Mouse (Mus musculus): Measurements from ENCODE around the gene Cdh22.

Gene Cdh22

DNA sequence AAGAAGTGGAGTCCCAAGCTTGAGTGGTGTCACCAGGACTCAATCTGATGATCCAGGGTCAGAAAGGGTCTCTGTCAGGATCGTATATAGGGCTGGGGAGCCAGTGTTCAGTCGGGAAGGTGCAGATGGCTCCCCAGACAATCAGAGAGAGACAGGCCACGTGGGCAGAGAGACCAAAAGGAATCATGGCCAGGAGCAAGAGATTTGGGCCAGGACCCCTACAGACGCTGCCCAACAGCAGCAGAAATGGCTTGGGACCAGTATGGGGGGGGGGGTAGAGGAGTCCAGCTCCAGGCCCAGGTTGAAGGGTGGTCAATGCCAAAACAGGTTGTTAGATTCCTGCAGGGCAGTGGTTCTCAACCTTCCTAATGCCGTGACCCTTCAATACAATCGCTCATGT is 29.2 kb downstream of the Cdh22 start:
- DNase-seq = peak in 1 of 2 experiments; percentile 47

DNA sequence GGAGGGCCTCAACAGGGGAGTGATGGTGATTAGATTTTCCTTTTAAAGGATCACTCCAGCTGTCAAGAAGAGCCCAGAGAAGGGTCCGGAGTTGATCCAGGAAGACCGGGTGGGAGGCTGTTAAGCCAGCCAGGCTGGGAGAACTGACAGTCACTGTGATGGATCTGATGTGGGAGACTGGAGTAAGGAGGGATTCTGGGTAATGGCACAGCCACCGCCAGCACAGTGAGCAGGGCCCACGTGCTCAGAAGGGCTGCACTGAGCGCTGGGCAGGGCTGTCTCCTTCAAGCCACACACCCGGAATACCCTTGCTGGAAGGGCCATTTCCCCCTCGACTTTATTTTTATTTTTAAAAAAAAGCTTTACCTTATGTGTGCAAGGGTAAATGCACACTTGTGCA is 29.7 kb downstream of the Cdh22 start:
- DNase-seq = no peak

- DNase-seq = peak; percentile 69 to 74
Measured at GRCm38 (mm10) chr2:165201761-165202751, 32.6 kb downstream of the Cdh22 start.

GRCm38 (mm10) chr2:165197546-165197945 is 37.1 kb downstream of the Cdh22 start:
- DNase-seq = peak in 1 of 2 experiments; percentile 27

GRCm38 (mm10) chr2:165195411-165196182 is 39.1 kb downstream of the Cdh22 start:
- DNase-seq = no peak

GRCm38 (mm10) chr2:165191483-165191882 is 43.2 kb downstream of the Cdh22 start:
- DNase-seq = no peak

- no peak for DNase-seq
Measured at GRCm38 (mm10) chr2:165189546-165189945, 45.1 kb downstream of the Cdh22 start.

- DNase-seq = no peak
Measured at GRCm38 (mm10) chr2:165187648-165188380, 46.8 kb downstream of the Cdh22 start.

DNA sequence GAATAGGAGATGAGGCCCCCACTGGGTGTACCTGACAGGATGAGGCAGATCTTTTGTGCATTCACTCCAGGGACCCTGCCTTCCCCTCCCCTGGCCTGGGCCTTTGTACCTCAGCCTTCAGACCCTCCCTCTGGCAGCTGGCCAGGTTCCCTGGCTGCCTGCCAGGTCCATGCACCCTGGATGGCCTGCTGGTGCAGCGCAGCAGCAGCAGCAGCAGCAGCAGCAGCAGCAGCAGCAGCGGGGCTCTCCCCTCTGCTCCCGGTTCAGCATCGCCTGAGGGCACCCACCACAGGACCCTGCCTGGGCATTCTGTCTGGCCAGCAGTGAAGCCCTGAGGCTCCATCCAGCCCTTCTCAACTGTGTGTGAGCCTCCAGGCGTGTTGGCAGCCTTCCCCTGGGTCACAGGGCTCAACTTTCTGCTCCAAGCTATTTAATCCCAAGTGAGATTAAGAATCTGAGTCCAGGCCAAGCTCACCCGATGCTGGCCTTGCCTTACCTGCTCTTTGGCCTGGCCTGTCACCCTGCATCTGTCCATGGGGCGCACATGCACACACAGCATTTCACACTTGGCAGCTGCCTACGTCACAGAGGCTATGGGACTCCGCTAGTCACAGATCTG is 50.5 kb downstream of the Cdh22 start:
- DNase-seq = peak in 1 of 2 experiments; percentile 56

DNA sequence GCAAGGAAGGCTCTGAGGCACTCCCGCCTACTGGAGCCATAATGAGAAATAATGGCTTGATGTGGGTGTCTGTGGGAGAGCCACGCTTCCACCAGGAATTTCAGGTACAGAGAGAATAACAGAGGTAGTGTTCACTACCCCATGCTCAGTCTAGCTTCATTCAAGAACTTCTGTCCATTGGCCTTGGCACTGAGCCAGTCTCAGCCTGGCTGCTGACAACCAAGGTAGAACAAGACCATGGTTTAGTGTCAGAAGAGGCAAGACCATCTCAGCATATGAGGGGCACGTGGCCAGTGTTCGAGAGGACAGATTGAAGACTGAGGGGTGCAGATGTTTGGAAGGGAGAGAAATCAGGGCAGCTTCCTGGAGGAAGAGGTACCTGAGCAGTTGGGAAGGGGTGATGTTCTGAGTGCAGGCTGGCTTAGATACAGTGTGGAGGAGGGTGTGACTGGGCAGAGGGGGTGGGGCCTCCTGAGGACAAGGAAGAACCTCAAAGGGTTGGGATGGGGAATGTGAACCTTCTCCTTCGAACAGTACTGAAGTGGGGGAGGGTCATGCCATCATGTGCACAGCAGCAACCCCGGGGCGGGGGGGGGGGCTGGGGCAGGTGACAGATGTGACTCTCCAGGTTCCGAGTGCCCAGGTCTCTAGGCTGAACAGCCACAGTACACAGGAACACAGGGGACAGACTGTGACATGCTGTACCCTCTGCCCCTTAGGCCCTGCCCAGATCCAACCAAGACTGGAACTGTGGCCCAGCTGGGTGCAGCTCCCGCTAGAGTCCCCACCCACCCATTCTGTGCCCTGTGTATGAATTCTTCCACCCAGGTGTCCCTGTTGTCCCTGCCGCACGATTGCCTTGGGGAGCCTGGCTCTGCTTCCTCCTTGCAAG is 52.3 kb downstream of the Cdh22 start:
- DNase-seq = peak in 1 of 2 experiments; percentile 67

GRCm38 (mm10) chr2:165179231-165179630 is 55.4 kb downstream of the Cdh22 start:
- DNase-seq = peak; percentile 45 to 62

DNA sequence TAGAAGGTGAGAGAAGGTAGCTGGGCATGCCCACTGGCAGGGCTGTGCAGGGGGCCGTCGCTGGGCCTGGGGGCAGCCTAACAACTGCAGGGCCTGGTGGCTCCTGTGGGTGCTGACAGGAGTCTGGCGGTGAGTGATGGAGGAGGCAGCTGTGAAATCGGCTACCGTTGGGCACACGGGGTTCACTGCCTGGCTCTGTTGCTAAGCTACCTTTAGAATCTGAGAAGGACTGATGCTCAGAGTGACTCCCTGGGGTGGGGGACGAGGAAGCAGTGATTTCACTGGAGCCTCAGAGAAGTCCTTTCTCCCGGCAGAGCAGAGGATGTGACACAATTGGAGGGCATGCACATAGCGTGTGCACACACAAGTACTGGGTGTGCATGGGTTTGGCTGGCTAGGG is 57.7 kb downstream of the Cdh22 start:
- no peak for DNase-seq

GRCm38 (mm10) chr2:165166664-165167435 is 67.8 kb downstream of the Cdh22 start:
- DNase-seq = peak in 1 of 2 experiments; percentile 51

GRCm38 (mm10) chr2:165162221-165162620 is 72.4 kb downstream of the Cdh22 start:
- DNase-seq = no peak

GRCm38 (mm10) chr2:165160466-165160865 is 74.2 kb downstream of the Cdh22 start:
- no peak for DNase-seq

DNA sequence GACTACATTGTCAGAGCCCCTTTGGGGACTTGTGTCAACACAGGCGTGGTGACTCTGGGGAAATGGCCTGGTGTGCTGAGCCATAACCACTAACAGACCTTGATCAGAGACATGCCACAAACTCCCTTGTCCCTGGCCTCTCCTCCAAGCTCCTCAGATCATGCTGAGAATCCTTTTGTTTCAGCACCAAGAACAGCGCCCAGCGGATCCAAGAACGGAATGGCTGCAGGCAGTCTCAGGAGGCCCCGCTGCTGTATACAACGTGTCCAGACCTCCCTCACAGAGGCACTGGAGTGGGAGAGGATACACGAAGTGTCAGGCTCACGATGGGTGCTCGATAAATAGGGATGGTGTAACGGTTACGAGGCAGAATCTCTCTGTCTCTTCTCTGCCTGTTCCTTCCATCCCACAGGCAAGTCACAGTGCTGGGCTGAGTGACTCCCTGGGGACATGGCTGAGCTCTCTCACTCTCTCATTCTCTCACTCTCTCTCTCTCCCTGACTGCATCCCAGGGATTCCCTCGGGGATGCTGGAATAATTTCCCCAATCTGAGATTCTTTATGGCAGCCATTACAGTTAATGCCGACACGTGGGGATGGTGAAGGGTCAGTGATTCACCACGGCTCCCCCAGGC is 75.5 kb downstream of the Cdh22 start:
- no peak for DNase-seq

DNA sequence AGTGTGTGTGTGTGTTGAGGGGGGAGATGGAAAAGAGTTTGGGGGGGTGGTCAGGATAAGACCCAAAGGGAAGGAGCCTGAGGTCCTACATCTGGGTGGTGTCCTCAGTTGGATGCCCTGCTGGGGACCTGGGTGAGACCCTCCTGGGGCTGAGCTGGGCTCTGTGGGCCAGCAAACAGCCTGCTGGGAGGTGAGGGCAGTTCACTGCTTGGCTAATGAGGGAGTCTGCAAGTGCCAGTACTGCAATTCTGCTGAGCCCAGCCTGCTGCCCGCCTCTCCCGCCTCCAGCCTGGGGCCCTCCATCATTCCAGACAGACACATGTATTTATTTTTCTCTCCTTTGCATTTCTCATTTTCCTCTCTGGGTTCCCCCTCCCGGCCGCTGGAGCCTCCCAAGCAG is 76.3 kb downstream of the Cdh22 start:
- DNase-seq = no peak

GRCm38 (mm10) chr2:165157900-165158299 is 76.8 kb downstream of the Cdh22 start:
- DNase-seq = no peak

- peak; percentile 75 to 76 for DNase-seq
Measured at GRCm38 (mm10) chr2:165153006-165153405, 81.6 kb downstream of the Cdh22 start.

DNA sequence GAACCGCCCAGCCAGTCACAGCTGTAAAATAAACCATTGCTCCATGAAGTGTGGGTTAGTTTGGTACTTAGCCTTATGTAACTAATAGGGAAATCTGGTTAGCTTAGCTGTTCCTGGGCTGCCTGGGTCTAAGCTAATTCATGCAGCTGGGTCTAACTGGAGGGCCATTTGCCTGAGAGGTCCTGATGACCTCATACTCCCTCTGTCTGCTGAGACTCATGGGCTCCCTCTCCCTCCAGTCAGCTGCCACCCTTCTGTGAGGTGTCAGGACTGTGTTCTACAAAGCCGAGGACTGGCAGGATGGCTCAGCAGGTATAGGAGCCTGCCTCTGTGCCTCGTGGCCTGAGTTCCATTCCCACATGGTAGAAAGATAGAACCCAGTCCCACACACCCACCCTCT is 84.9 kb downstream of the Cdh22 start:
- DNase-seq = no peak
